Mouse (Mus musculus): ENCODE measurements around the gene Slc4a1ap. TPM values are rescaled to one million over a fixed set of nuclear protein-coding genes. Genes with fewer than 3 reads are reported as not detected.
"Not testable (repeated sequence)": the region's sequence is repeated elsewhere in the genome, so short reads cannot be mapped to it uniquely, and the experiment has no call there.

Slc4a1ap gene
- polyA plus RNA-seq, 1 experiment from 2014 or later: 42.4 TPM

DNA sequence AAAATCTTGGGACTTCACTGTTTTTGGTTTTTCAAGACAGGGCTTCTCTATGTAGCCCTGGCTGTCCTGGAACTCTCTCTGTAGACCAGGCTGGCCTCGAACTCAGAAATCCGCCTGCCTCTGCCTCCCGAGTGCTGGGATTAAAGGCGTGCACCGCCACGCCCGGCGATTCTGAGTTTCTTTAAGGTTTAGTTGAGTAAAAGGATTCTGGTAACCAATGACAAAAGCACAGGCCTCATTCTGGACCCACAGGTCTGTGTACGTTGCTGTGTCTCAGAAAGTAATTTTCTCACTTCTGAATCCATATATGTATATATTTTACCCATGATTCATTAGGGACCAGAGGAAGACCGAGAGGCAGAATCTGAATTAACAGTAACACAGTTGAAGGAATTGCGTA is 912 bp downstream of the Slc4a1ap start, which contains the start of gene Supt7l:
Supt7l (minus strand) TSS at position 101 of the 400 bp plus-strand sequence.
- H3K4me3 ChIP-seq (replicated peaks): peak within 1 kb of the TSS; percentile 98
- H3K4me1 ChIP-seq (replicated peaks): peaks cover 22% of the 10 kb centered on the region
- peak within 1 kb of the TSS; percentile 87 for H3K27ac ChIP-seq
- H3K27me3 ChIP-seq; H3K9me3 ChIP-seq; ATAC-seq (ENCODE audit: insufficient number of reproducible peaks, insufficient read depth, low FRiP score, low TSS enrichment, low read depth): not testable (repeated sequence)
- peak within 1 kb of the TSS; percentile 97 for H3K4me2 ChIP-seq
- 82% methylated on average over 11 of the region's 11 CpGs for WGBS
- peak within 1 kb of the TSS; percentile 89 for H3K9ac ChIP-seq (replicated peaks)
- H3K36me3 ChIP-seq: peaks cover 44% of the 10 kb centered on the region

DNA sequence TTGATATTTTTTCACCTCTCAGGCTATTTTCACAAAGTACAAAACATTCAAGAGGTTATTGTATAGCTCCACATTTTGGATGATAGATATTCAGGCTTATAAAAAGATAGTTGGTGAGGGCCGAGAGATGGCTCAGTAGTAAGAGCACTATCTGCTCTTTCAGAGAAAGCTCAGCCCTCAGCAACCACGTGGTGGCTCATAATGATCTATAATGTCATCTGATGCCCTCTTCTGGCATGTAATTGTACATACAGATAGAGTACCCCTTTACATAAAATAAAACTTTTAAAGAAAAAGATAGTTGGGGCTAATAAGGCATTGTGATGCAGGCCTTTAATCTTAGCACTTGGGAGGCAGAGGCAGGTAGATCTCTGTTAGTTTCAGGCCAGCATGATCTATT is 1.8 kb downstream of the Slc4a1ap start:
- Histone ChIP-seq H3K27ac (no peak overlapping the region), H3K4me3 (replicated peaks) (no peak overlapping the region), H3K9ac (replicated peaks) (no peak overlapping the region), H3K4me1 (replicated peaks) (peaks cover 22% of the 10 kb centered on the region), H3K9me3 (no peaks in the 10 kb centered on the region), H3K36me3 (peaks cover 49% of the 10 kb centered on the region), H3K4me2 (peak overlapping the region; percentile 97; the same call in 1 of the 2 replicates), H3K27me3 (no peaks in the 10 kb centered on the region)
- WGBS: 65% methylated on average over 2 of the region's 2 CpGs
- ATAC-seq (ENCODE audit: insufficient number of reproducible peaks, insufficient read depth, low FRiP score, low TSS enrichment, low read depth): no peak

- Histone ChIP-seq H3K4me1 (replicated peaks) (no peaks in the 10 kb centered on the region), H3K4me2 (no peak overlapping the region), H3K27me3 (no peaks in the 10 kb centered on the region), H3K4me3 (replicated peaks) (no peak overlapping the region), H3K36me3 (peaks cover 85% of the 10 kb centered on the region), H3K27ac (no peak overlapping the region), H3K9ac (replicated peaks) (no peak overlapping the region), H3K9me3 (no peaks in the 10 kb centered on the region)
- WGBS: 91% methylated on average over 2 of the region's 2 CpGs
- ATAC-seq (ENCODE audit: insufficient number of reproducible peaks, insufficient read depth, low FRiP score, low TSS enrichment, low read depth): no peak
These were observed 8.4 kb downstream of the Slc4a1ap start for GRCm38 (mm10) chr5:31535228-31535627.

DNA sequence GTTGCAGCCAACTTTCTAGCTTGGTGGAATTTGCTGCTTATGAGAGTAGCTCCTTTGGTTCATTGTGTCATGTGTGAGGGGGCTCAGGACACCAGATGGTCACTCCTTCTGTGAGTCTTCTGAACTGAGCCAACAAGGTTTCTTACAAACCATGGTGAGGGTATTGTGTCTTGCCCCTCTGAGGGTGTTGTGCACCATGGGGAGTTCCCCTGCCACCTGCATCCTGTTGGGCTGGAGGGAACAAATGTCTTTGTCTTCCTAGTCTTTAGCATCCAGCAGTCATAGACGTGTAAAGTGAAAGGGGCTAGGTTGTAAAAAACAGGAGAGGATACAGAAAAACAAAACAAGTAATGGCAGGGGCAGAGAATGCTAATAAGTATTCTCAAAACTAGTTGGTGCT is 32.6 kb downstream of the Slc4a1ap start:
- WGBS: 50% methylated on average over 1 of the region's 1 CpGs
- Histone ChIP-seq H3K27me3 (no peaks in the 10 kb centered on the region), H3K4me1 (replicated peaks) (no peaks in the 10 kb centered on the region), H3K9me3 (no peaks in the 10 kb centered on the region), H3K4me3 (replicated peaks) (no peak overlapping the region), H3K4me2 (no peak overlapping the region), H3K36me3 (peaks cover 67% of the 10 kb centered on the region), H3K9ac (replicated peaks) (no peak overlapping the region), H3K27ac (no peak overlapping the region)
- ATAC-seq (ENCODE audit: insufficient number of reproducible peaks, insufficient read depth, low FRiP score, low TSS enrichment, low read depth): no peak

- Histone ChIP-seq H3K27me3 (no peaks in the 10 kb centered on the region), H3K27ac (no peak overlapping the region), H3K9ac (replicated peaks) (no peak overlapping the region), H3K9me3 (no peaks in the 10 kb centered on the region), H3K36me3 (peaks cover 58% of the 10 kb centered on the region), H3K4me2 (no peak overlapping the region), H3K4me3 (replicated peaks) (no peak overlapping the region), H3K4me1 (replicated peaks) (no peaks in the 10 kb centered on the region)
- ATAC-seq (ENCODE audit: insufficient number of reproducible peaks, insufficient read depth, low FRiP score, low TSS enrichment, low read depth): no peak
- 93% methylated on average over 2 of the region's 2 CpGs for WGBS
These were observed 33.6 kb downstream of the Slc4a1ap start for GRCm38 (mm10) chr5:31560352-31560751.

DNA sequence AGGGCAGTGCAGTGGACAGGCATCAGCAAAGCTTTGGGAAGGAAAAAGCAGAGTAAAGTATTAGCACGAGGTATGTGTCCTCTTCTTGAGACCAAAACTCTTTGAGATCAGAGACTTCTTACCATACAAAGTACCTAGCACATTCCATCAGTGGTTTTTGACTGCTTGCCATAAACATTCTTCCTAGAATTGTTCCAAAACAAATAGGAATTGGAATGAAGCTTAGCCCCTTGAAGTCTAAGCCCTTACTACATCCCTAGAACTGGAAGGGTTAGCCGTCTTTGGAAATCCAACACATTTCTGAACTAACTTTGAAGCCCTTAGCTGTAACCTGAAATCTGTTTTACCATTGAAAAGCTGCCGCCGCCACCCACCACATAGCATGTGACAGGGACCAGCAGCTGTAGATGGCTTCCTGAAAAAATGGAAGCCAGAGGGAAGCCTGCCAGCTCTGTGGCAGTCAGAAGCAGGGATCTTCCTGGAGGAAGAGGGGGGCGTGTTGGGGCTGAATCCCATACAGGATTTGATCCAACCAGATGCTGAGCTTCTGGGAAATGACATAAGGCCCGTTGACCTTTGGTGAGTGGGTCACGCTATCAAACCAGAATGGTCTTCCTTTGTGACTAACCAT is 35.4 kb downstream of the Slc4a1ap start:
- Histone ChIP-seq H3K36me3 (peaks cover 44% of the 10 kb centered on the region), H3K9ac (replicated peaks) (no peak overlapping the region), H3K27ac (no peak overlapping the region), H3K4me3 (replicated peaks) (no peak overlapping the region), H3K4me1 (replicated peaks) (no peaks in the 10 kb centered on the region), H3K9me3 (no peaks in the 10 kb centered on the region), H3K4me2 (no peak overlapping the region), H3K27me3 (no peaks in the 10 kb centered on the region)
- ATAC-seq (ENCODE audit: insufficient number of reproducible peaks, insufficient read depth, low FRiP score, low TSS enrichment, low read depth): no peak
- 87% methylated on average over 7 of the region's 7 CpGs for WGBS

GRCm38 (mm10) chr5:31563496-31563895 is 36.7 kb downstream of the Slc4a1ap start:
- peaks cover 35% of the 10 kb centered on the region; the same call in 1 of the 2 replicates for H3K36me3 ChIP-seq

GRCm38 (mm10) chr5:31563905-31564304 is 37.1 kb downstream of the Slc4a1ap start:
- Histone ChIP-seq H3K36me3 (peaks cover 35% of the 10 kb centered on the region; the same call in 1 of the 2 replicates), H3K4me1 (replicated peaks) (no peaks in the 10 kb centered on the region), H3K4me3 (replicated peaks) (no peak overlapping the region), H3K4me2 (no peak overlapping the region), H3K9ac (replicated peaks) (no peak overlapping the region), H3K27me3 (no peaks in the 10 kb centered on the region), H3K9me3 (no peaks in the 10 kb centered on the region), H3K27ac (no peak overlapping the region)
- WGBS: 31% methylated on average over 7 of the region's 7 CpGs
- no peak for ATAC-seq (ENCODE audit: insufficient number of reproducible peaks, insufficient read depth, low FRiP score, low TSS enrichment, low read depth)

More at GRCm38 (mm10) chr5:31563496-31563895, 36.7 kb downstream of the Slc4a1ap start:
- H3K4me3 ChIP-seq (replicated peaks): no peak overlapping the region
- no peak for ATAC-seq (ENCODE audit: insufficient number of reproducible peaks, insufficient read depth, low FRiP score, low TSS enrichment, low read depth)
- no peaks in the 10 kb centered on the region for H3K4me1 ChIP-seq (replicated peaks)
- no peaks in the 10 kb centered on the region for H3K27me3 ChIP-seq
- 6% methylated on average over 6 of the region's 6 CpGs for WGBS
- H3K9ac ChIP-seq (replicated peaks): no peak overlapping the region
- H3K27ac ChIP-seq: no peak overlapping the region
- no peaks in the 10 kb centered on the region for H3K9me3 ChIP-seq
- H3K4me2 ChIP-seq: no peak overlapping the region

DNA sequence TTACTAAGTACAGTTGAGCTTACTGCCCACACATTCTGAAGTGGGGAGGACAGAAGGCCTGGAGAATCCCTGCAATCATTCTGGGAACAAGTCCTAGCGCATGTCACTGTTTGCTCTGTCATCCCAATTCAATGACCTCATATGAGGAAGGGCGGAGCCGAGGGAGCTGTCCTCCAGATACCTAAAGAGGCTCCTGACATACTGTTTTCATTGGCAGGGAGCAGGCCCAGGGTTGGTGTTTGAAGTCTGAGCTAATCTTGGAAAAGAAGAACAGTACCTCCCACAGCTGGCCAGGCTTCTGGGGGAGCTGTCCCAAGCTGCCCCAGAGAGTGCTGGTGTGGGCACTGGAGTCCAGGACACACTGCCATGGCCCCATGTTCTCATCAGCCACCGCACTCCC is 38.2 kb downstream of the Slc4a1ap start:
- Histone ChIP-seq H3K27me3 (no peaks in the 10 kb centered on the region), H3K36me3 (peaks cover 25% of the 10 kb centered on the region; the same call in 1 of the 2 replicates), H3K4me1 (replicated peaks) (no peaks in the 10 kb centered on the region), H3K27ac (no peak overlapping the region), H3K4me2 (no peak overlapping the region), H3K4me3 (replicated peaks) (no peak overlapping the region), H3K9ac (replicated peaks) (no peak overlapping the region), H3K9me3 (no peaks in the 10 kb centered on the region)
- ATAC-seq (ENCODE audit: insufficient number of reproducible peaks, insufficient read depth, low FRiP score, low TSS enrichment, low read depth): no peak
- 82% methylated on average over 4 of the region's 4 CpGs for WGBS

DNA sequence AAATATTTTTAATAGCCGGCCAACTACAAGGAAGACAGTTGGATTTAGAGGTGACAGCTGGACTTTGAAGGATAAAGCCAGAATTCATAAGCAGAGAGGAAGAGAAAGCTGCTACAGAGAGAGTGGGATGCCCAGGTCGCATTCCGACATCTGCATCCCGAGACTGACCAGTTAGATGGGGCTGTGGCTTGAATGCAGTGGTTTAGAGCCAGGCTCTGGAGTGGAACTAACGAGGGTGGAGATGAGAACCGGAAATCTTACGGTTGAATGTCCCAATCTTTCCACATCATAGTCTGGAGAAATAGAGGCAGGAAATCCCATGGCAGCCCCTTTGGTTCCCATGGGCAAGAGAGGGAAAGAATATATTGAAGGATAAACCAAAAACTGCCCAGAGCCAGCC is 39.2 kb downstream of the Slc4a1ap start:
- ATAC-seq (ENCODE audit: insufficient number of reproducible peaks, insufficient read depth, low FRiP score, low TSS enrichment, low read depth): no peak
- Histone ChIP-seq H3K27me3 (no peaks in the 10 kb centered on the region), H3K36me3 (peaks cover 17% of the 10 kb centered on the region; the same call in 1 of the 2 replicates), H3K4me1 (replicated peaks) (peaks cover 6% of the 10 kb centered on the region; the same call in 1 of the 2 replicates), H3K9me3 (no peaks in the 10 kb centered on the region), H3K4me2 (no peak overlapping the region), H3K9ac (replicated peaks) (no peak overlapping the region), H3K4me3 (replicated peaks) (no peak overlapping the region), H3K27ac (no peak overlapping the region)
- 90% methylated on average over 7 of the region's 7 CpGs for WGBS

- Histone ChIP-seq H3K27ac (no peak overlapping the region), H3K4me2 (no peak overlapping the region), H3K27me3 (no peaks in the 10 kb centered on the region), H3K4me3 (replicated peaks) (no peak overlapping the region), H3K9me3 (no peaks in the 10 kb centered on the region), H3K36me3 (peaks cover 14% of the 10 kb centered on the region; the same call in 1 of the 2 replicates), H3K9ac (replicated peaks) (no peak overlapping the region), H3K4me1 (replicated peaks) (peaks cover 11% of the 10 kb centered on the region; the same call in 1 of the 2 replicates)
- ATAC-seq (ENCODE audit: insufficient number of reproducible peaks, insufficient read depth, low FRiP score, low TSS enrichment, low read depth): no peak
- WGBS: 64% methylated on average over 3 of the region's 3 CpGs
These were observed 39.7 kb downstream of the Slc4a1ap start for GRCm38 (mm10) chr5:31566457-31566856.

Measured in limb, embryonic 12.5 days (tissue).